Mouse (Mus musculus) induced T-regulatory cell, adult 2 months (primary cell): Measurements from ENCODE around the gene Abcc4.
"Not testable (repeated sequence)": the region's sequence is repeated elsewhere in the genome, so short reads cannot be mapped to it uniquely, and the experiment has no call there.

ENCODE experiments used
- DNase-seq: peaks from one replicate; pipeline ENCODE4 v3.0.0-alpha.2; 2012; ENCODE audit warnings: low read depth

Abcc4 gene

DNA sequence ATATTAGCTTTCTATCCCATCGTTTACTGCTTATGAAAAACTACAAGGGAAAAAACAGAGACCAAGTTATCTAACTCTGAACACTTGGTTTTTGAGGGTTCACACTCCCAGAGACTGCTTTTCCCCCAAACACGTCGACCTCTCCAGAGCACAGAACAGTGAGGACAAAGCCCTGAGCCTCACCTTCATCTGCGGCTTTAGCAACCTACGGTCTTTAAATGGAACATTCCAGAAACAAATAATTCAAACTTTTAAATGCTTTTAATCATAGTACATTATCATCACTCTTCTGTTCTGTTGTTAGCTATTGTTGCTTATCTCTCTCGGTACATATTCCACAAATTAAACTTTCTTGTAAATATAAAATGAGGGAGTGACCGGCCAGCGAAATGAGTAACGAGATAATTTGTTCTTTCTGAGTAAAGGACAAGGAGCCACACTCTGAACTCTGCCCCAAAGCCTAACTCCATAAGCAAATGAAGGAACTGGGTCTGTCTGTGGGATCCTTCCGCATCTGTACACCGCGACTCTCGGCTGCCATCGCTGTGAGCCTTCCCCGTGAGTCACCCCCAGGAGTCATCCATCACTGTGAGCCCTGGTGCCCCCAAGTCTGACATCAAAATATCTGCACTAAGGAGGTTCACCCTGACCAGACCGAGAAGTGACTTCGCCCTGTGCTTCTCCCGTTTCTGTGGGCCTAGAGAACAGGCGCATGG is 126.8 kb downstream of the Abcc4 start:
- DNase-seq = no peak

DNA sequence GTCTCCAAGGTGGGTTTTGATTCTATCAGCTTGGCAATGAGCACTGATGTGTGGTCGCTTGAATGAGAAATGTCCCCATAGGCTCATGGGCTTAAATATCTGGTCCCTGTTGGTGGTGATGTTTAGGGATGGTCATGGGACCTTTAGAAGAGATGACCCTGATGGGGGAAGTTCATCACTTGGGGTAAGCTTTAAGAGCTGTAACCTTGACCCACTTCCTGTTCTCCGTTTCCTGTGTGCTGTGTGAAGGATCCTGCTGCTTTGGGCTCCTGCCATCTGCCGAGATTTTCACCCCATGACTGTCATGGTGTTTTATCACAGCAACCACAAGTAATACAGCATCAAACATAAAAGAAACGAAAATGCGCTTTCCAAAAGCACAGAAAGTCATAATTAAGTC is 128.1 kb downstream of the Abcc4 start:
- DNase-seq = peak; percentile 5

DNA sequence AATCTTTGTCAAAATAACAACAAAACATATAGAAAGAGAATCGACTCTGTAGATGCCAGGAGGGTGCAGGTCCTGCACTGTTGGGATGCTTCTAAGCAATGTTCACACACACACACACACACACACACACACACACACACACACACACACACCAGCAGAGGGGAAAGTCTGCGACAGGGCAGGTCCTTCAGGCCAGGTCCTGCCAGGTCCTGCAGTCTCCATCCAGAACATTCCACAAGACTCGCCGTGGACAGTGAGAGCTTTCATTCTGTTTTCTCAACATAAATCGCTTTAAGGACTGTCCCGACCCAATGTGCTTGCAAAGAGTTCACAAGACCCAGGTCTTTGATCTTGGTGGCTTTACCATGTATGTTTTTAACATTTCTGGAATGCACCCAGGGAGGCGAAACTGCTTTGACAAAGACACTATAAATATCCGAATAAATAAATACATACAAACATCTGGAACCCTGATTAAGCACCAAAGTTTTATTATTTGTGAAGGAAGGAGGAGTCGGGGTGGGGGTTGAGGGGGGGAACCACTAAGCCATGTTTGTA is 133.3 kb downstream of the Abcc4 start:
- no peak for DNase-seq

DNA sequence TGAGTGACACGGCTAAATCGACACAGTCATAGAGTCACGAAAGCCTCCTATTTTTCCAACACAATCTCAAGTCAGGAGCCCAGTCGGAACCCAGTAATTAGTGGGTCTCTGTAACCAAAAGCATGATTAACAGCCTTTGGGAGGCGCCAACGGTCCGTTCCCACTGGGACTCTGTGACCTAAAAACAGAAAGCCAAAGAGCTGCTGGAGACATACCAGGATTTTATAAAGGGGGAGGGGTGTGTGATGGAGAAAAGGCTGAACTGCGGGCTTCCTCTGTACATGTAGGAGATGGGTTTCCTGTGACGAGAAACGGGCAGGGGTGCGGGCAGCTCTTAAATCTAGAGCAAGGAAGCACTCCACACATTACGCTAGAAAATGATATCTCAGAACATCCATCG is 136.4 kb downstream of the Abcc4 start:
- DNase-seq = no peak

DNA sequence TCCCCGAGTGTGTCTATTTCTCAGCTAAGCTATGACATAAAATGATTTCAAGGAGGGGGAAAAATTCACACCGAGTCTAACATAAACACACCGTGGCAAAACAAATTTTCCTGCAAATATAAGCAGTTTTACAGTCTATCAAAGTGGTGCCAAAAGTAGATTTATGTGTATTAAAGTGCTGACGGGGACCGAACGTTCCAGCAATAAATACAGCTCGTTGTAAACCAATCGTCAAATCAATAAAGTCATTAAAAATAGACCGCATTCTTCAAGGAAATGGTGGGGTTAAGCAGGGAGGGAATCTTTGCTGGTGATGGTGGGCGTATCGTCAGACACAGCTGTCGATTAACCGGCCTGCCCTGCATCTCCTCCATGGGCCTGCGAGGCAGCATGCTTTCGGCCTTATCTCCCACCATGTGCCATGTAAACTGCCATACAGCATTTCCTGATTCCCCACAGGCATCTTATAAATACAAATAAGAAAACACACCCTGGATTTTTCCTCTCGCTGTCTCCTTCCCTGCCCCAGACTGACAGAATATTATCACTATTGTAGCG is 137.8 kb downstream of the Abcc4 start:
- no peak for DNase-seq

DNA sequence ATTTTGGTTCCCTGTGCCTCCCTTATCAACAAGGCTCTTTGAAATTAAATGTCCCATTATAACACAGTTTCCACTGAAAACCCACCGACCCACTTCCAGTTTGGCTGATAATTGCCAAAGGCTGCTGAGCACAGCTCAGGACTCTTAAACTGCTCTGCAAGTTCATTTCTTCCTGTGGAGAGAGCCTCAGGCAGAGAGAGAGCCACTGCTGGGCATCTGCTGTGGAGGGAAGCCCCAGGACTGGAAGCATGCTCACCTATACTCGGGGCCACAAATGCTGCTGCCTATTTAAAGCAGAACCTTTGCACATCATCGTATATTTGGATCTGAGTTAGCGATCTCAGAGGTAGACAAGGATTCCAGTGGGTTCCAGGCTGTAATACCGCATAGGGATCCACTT is 139.2 kb downstream of the Abcc4 start:
- no peak for DNase-seq

DNA sequence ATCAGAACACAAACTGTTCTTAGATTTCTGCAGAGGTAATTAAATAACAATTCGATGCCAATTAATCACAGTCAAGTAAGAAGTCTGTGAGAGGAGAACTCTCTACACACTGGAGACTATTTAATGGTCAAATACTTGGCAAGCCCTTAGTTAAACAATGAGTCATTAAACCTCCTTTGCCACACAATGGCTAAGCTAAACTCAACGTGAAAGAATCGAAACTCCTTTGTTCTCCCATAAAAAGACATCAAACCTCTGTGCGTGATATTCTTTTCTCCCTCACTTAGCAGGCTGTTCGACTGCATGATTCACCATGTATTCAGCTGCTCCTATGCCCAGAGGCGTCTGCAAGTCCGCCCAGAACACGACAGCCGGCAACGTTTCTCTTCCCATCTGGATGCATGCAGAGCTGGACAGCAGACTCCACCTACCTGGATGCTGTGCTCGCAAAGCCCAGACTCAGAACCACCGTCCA is 139.8 kb downstream of the Abcc4 start:
- DNase-seq = no peak

DNA sequence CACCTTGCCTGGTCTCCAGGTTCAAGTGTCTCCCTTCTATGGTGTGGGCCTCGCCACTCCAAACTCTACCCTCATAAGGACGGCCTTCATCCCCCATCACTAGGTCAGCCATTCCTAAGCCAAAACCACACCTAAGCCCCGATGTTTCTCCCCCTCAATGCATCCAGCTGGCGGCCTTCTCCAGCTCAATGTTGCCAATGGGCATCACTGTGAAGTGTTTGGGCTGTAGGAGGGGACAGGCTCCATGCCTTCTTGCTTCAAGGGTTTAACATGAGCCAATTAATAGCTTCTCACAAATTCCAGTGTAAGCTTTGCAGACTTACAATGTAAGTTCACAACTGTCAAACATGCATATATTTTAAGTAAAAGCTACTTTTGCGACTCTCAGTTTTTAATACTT is 140.3 kb downstream of the Abcc4 start:
- no peak for DNase-seq

DNA sequence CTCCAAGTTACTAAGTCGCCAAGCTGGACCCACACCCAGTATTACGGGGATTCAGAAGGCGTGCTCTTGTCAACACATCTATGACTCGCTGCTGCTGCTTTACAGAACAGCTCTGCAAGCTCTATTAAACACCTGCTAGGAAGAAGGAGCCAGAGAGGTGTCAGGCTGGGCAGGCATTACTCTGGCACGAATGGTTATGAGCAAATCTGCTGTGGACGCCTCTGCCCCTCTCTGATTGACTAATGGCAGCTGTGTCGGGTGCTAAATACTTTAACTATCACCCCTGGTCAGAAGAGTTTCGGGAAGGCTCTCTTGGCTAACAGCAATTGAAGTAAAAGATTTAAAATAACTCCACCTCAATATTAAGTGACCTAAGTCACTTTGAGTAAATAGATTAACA is 142.4 kb downstream of the Abcc4 start:
- DNase-seq = no peak

DNA sequence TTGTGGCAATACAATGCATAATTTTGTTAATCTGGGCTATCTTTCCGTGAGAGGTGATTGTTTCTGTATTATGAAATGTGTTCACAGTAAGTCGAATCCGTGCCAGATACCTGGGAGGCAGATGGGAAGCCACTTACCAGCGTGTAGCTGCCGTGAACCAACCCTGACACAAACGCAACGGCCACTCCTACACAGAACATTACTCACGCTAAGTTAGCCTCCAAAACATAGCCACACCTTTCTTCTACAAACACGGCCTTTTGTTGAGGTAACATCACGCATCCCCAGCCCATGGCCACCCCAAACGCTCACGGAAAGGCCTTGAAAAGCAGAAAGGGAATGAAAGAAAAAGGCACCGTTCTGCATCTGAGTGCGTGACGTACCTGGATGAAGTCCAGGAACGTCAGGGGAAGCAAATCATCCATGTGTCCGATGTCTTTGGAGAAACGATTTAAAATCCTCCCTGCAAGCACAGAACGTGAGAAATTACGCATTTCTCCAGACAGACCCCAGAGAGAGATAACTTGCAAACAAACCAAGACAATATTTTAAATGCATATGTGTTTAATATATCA is 153.0 kb downstream of the Abcc4 start:
- DNase-seq = no peak

DNA sequence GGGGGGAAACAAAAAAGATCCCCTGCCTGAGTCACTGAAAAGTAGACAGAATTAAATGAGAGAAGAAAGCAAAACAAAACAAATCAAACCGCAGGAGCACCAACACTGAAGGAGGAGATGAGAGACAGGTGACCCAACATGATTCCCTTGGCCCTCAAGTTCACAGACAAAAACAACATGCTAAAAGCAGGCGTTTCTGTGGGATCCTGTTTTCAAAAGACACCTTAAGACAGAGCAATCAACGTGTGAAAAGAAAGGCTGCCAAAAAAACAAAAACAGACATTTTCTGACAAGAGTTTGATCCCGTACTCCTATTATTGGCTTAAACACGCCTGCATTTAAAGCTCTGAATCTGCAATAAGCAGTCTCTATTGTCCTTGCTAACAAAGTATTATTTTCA is 153.6 kb downstream of the Abcc4 start:
- no peak for DNase-seq

DNA sequence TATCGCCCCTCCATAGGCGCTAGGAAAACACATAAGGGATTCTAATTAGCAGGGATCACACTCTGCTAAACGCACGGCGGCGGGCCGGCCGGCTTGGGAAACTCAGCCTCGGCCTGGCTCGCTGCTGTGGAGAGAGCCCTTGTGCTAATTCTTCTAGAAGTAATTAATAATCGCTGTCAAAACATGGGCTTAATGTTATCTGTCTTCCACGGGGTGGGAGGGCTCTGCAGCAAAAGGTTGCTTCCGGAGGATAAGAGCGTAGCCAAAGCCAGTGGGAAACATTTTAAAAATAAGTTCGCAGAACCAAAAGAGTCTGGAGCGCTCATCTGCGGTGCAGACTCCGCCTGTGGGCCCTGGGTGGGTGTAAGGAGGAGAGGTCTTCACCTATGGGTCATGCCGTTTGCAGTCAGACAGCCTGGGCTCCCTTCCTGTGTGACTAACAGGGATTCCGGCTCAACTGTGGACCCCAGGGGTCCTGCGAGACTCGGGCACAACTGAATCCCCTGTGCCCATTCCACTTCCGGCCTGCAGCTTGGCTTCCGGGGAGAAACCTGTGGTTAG is 154.2 kb downstream of the Abcc4 start:
- no peak for DNase-seq

DNA sequence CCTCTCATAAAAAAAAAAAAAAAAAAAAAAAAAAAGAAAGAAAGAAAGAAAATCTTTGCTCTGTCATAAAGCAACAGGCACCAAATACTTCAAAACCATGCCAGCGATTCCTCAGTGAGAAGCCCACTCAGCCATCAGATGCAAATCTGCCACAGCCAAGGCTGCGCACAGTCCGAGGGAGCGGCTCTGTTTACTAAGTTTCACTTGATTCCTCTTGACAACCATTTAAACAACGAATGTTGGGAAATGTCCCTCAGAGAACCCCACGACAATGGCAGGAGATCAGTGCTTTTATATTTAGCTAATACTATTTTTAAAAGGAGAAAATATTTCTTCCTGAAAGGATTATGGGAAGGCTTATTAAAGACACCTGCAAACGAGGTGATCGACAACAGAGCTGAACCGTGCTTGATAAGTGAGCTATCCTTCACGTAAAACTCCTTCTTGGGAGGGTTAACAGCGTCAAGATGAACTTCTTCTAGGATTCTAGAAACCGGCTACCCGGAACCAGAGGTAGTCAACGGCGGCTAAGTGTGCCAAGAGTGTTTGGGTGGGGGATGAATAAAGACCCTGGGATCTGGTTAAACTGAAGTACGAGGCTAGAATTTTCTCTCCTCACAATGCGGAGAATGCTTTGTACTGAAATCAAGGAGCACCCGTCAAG is 154.8 kb downstream of the Abcc4 start:
- no peak for DNase-seq

DNA sequence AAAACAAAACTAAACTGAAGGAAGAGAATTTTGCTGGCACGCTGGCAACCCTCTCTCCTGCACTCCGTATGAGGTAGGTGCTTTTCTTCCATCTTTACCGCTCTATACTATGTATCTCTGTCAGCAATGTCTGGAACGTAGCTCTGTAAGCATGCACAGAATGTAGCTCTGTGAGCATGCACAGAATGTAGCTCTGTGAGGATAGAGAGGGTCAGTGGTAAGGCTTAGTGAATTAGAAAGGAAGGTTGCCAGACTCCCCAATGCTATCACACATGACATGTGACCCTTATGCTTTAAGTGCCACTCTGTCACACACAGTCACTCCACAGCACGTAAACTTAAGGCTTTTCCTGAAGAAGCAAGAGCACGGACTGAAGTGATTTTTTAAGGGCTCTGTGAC is 161.5 kb downstream of the Abcc4 start:
- no peak for DNase-seq

DNA sequence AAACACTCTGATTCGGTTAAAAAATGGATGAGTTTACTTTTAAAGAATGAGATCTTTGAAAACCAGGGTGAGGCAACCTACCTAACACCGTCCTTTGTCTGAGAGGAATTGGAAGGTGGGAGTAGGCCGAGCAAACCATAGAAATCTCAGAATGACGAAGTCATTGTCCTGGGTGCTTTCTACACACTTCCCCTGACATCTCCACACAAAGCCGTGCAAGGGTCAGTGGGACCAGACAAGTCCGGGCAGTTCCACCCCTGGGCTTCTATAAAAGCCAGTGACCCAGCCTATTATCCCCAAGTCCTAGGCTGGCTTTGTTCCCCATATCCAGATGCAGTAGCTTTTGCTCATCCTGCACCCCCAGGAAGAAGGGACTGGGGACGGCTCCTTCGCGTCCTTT is 163.1 kb downstream of the Abcc4 start:
- DNase-seq = no peak

DNA sequence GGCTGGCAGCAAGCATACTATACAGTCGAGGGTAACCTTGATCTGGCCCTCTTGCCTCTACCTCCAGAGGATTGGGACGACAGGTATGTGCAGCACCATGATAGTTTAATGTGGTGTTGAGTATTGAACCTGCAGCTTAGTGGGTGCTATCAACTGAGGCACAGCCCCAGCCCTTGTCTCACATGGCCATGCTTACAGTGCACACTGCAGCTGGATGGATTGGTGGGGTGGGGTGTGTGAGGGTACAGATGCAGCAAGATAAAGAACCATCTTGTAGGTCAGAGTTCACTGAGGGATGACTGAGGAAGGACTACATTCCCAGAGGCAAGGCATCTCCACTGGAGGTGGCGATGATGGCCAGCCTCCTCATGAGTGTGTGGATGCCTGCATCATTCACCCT is 174.5 kb downstream of the Abcc4 start:
- DNase-seq = no peak

DNA sequence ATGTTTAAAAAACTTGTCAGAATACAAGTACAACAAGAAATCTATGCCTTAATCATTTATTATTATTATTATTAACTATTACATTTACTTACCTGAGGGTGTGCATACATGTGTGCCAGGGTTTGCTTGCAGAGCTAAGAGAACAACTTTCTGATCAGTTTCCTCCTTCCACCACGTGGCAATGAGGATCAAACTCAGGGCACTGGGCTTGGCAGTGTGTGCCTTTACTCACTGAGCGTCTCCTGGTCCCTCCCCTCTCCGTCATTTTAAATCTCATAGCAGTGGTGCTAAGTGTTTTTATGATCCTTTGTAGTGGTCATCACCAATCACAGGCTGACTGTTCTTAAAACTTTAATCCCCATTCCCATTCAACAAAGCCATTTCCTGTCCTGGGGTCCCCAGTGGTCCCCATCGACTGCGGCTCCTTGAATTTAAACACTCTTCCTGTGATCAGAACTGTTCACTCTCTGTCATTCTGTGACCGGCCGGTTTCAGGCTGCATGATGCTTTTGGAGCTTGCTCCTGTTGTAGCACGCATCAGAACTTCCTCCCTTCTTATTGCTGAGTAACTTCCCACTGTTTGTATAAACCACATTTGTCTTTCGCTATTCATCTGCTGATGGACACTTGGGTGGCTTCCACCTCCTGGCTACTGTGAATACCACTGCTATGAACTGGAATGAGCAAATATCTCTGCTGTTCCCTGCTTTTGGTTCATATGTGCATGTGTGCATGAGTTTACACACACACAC is 191.6 kb downstream of the Abcc4 start:
- DNase-seq = no peak

DNA sequence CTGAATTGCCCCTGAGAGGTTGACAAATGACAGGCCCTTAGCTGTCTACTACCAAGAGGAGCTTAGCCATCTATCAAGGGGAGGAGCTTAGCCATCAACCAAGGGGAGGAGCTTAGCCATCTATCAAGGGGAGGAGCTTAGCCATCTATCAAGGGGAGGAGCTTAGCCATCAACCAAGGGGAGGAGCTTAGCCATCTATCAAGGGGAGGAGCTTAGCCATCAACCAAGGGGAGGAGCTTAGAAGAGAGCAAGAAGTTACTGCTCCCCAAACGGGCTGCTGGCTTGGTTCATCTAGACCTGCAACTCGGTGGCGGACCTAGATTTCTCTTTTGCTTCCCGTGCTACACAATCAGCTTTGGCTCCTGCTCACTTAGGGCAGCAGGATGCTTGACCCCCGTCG is 194.3 kb downstream of the Abcc4 start:
- not testable (repeated sequence) for DNase-seq

DNA sequence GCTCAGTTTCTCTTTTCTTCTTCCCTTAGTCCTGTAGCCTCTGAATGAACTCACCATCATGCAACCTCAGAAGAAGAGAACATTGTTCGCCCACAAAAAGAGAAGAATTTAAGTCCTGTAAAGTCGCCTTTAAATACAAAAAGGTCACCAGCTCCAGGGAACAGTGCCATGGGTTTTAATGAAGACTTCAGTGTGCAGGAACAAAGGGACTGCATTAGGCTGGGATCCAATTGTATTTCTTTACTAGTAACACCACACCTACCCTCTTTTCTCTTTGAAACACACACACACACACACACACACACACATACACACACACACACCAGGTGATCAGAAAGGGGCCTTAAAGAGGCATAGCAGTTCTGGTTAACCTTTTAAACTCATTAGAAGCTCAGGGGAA is 195.2 kb downstream of the Abcc4 start:
- no peak for DNase-seq

DNA sequence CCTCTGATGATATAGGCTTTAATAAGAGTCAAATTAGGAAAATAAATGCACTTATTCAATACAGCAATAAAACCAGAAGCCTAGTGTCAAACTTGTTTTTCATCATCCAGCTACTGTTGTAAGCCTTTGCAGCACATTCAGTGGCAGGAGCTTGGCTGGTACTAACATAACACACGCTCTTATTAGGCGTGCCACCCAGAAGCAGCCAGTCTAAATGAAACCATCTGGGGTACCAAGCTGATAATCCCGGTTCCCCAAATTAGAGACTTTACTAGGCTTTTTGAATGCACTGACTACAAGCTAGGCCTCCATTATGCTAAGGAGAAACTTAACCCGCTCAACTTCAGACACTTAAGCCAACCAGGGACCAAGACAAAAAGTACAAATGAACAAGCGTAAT is 195.8 kb downstream of the Abcc4 start:
- no peak for DNase-seq

DNA sequence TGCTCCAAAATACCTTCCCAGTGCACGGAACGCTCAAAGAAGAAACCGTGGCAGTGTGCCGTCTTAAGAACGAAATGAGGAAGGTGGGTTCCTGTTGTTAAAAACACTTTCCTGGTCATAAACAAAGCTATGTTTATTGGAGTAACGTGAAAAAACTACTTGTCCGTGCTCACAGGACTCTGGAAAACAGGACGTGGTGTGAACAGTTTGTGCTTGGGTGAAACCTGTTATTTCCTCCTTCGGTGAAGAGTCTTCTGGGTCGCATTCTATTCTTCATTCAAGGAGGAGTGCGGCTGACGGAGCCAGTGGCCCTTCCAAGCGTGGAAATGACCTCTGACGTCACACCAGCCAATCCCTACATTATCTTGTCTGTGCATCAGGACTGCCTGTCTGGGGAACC is 198.2 kb downstream of the Abcc4 start:
- DNase-seq = no peak

DNA sequence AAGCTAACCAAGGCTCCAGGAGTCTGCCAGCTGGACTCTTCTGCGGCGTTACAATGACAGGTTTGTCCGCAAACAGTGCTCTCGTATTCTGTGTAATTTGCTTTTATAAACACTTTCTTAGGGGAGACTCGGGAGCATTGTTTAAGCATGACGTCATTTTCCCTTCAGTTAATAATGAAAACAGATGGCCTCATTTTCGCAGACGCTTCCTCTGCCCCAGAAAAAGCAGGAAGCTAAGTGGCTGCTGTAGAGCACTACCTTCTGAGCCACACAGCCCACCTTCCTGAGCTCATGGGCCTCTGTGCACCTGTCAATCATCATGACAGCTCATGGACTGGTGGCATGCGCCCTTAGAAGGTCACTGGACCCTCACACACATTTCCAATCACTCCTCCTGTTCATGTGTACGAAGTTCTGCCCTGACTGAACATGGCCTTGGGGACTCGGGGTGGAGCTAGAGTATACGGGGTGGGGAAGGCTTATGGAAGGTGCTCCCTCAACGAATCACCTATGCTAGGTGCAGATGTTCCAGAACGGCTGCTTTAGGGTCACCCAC is 199.3 kb downstream of the Abcc4 start:
- DNase-seq = no peak
